Mouse (Mus musculus) kidney, postnatal 4 days (tissue): ENCODE data around the gene Adpgk.
"Not testable (repeated sequence)": the region's sequence is repeated elsewhere in the genome, so short reads cannot be mapped to it uniquely, and the experiment has no call there.

Experiments used
- DNase-seq, 2 experiments: peaks; one replicate each; pipeline ENCODE4 v3.0.0; 2021; ENCODE audit warnings: mixed read lengths in 2 of 2

Adpgk gene

DNA sequence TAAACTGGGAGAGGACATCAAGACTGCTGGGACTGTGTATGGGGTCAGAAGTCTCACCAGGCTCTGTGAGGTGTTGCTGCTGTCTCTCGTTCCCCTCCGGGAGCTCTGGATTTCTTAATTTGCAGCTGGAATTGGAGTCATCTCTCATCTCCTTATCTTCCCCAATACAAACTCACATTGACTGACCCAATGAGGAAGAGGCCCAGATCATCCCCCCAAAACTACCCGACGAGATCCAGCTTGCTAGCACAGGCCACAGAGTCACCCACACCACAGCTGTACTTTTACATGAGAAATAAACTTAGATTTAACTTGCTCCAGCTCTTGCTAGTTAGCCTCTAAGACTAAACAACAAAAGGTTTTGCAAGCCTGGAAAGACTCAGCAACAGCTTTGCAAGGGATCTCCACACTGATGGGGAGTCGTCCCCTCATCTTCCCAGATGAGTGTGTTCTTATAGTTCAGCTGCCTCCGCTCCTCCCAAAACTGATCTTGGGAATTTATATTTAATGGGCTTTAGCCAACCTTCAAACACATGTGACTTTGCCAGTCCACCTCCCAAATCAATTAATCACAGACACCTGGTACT lies 1.7 kb upstream of the Adpgk start:
- DNase-seq: no peak

DNA sequence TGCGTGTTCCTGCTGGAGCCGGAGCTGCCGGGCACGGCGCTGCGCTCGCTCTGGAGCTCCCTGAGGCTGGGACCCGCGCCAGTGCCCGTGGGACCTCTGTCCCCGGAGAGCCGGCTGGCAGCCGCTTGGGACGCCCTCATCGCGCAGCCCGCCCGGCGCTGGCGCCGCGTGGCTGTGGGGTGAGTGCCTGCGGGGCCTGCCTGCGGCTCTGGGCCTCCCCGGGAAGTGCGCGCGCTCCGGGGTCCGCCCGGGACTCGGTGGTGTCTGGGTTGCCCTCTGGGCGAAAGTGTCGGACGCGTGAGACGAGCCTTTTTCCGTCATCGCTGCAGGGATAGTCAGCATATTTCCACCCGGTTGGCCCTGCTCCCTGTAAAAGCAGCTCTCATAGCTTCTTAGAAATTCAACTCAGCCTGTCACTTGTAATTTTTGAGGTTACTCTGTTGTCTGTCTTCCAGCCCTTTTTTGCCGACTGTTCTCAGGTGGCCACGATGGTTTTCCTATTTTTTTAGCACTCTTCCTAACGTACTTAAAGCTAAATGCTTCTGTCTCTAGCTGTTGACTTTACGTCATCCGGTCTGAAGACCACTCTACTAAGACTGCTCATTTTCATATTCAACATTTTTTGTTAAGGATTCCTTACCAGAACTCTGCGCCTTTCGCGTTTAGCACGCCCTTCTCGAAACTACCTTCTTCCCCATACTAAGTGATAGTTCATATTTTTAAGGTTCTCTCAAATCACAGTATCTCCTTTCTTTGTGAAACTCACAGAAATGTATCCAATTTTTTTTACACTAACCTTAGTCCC lies 532 bp downstream of the Adpgk start:
- no peak for DNase-seq

- no peak for DNase-seq
These were observed 1.1 kb downstream of the Adpgk start for GRCm38 (mm10) chr9:59292493-59292875.

DNA sequence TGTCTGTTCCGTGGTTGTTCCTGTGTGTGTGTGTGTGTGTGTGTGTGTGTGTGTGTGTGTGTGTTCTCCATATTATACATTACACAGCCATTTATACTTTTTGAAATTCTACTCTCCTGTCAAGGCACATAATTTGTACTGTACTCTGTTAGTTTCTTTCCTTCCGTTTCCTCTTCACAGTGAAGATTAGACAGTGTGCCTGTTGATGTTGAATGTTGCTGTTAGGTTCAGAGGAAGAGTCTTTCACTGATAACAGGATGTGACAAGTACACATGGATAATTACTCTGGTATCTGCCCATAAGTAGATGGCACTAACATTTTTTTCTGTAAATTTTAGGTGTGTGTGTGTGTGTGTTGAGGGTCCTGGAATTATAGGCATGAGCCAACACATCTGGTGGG lies 5.1 kb downstream of the Adpgk start:
- DNase-seq: no peak

- no peak for DNase-seq
These were observed 16.5 kb downstream of the Adpgk start for GRCm38 (mm10) chr9:59307890-59308289.

GRCm38 (mm10) chr9:59310582-59311283 lies 19.4 kb downstream of the Adpgk start:
- DNase-seq: no peak

DNA sequence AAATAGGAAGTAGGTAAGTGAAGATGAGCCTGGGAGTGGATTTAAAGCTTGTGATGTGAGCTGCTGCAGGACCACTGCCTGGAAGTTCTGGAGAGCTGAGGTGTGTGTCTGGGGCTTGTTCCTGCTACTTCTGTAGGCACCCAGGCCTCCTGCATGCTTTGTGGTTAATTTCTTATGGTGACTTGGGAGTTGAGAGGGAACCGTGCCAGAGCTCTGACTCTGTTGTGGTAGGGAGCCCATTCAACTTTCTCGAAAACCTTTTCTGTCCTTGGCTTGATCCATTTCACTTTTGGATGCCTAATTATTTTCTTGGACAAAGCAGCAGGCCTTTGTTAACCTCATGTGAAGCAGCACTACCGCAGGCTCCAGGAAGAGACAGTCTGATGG lies 19.9 kb downstream of the Adpgk start:
- no peak for DNase-seq

- no peak for DNase-seq
These were observed 24.8 kb downstream of the Adpgk start for GRCm38 (mm10) chr9:59316206-59316605.

DNA sequence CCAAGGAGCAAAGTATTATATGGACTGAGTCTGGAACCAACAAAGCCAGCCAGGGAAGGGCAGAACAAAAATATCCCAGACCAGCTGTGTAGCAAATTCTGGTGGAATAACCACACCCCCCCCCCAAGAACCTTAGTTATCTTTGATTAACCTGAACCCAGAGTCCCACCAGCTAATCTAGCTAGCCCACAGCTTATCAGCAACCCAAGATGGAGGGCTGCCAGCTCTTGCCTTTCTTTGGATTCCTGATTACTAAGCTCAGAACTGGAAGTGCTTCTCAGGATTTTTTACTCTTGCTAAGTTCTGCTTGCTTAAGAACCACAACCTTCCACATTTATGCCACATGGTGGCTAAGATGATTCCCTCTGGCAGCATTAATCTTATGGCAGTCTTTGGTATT lies 33.0 kb downstream of the Adpgk start:
- DNase-seq: no peak

GRCm38 (mm10) chr9:59330055-59330454 lies 38.7 kb downstream of the Adpgk start:
- DNase-seq: no peak

- DNase-seq: no peak
These were observed 45.2 kb downstream of the Adpgk start for GRCm38 (mm10) chr9:59336539-59336938.

DNA sequence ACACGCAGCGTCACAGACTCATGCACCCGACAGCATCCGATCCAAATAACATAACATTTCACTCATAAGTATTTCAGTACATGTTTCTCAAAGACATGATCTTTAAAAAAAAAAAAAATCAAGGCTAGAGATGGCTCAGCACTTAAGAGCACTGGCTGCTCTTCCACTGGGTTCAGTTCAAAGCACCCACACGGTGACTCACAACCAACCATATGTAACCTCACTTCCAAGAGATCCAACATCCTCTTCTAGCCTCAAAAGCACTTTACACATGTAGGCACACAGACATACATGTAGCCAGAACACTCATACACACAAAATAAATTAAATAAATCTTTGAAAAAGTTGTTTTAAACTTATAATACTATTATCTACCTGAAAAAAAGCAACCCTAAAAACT lies 46.5 kb downstream of the Adpgk start:
- no peak for DNase-seq

GRCm38 (mm10) chr9:59338411-59338810 lies 47.1 kb downstream of the Adpgk start:
- no peak for DNase-seq

DNA sequence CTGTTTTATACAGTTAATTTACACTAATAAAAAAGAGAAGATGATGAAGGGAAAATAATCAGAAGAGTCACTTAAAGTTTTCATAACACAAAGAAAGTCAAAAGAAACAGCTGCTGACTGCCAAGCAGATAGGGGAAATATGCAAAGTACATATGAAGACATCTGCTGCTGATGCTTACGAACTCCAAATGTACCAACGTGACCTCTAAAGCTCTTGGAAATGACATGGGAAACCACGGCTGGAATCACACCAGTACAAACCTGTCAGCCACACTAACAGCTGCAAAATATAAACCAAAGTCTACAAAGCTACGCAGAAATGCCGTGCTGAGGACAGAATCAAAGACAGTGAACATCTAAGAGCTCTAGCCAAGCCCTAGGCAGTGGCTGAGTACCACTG lies 47.7 kb downstream of the Adpgk start:
- no peak for DNase-seq

DNA sequence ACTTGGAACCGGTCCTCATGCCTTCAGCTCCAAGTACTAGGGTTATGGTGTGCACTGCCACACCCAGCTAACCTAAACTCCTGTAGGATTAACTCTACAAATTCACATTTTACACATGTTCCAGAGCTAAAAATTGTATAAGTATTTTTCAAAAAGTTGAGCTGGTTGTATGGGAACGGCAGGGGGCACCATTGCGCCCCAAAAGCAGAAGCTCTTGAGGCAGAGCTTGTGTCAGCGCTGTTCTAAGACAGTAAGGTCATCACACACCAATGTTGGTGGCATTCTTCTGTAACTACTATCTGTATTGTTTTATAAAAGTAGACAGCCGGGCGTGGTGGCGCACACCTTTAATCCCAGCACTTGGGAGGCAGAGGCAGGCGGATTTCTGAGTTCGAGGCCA lies 48.6 kb downstream of the Adpgk start:
- DNase-seq: peak; percentile 20 to 32

DNA sequence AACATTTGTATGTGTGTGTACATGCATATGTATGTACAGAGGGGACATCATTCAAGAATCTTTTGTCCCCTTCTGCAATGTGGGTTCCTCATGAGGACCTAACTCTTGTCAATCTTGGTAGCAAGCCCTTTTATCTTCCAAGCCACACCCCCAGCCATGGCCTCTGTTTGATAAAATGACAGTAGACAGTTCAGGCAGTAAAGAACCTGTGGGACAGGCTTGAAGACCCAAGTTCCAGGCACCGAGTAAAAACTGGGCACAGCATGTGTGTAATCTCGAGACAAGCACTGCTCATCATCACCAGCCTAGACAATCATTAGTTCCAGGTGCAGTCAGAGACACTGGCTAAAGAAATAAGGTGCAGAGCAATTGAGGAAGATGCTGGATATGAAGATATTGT lies 54.8 kb downstream of the Adpgk start:
- DNase-seq: no peak

GRCm38 (mm10) chr9:59352586-59353252 lies 61.4 kb downstream of the Adpgk start:
- no peak for DNase-seq

- DNase-seq: peak; percentile 96
These were observed 61.9 kb downstream of the Adpgk start, which contains the start of gene Bbs4 for GRCm38 (mm10) chr9:59353253-59353639. TSS of gene Bbs4 (minus strand) at chr9:59353508.

DNA sequence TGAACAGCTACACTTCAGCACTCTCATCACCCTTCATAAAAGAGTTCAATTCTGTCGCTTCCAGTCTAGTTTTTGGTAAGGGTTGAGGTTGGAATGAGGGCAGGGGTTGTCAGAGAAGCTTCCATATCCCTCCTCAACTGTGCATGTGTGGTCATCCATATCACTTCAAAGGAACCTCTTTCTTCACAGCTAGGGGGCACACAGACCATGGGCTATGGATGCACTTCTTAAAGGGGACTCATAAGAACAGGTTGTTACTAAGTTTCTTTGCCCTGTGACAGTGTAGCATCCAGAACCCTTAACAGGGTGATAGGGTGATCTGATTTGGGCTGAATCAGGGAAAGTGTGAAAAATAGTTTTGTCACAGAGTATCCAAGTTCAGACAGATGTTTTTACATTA lies 66.7 kb downstream of the Adpgk start:
- DNase-seq: not testable (repeated sequence)

DNA sequence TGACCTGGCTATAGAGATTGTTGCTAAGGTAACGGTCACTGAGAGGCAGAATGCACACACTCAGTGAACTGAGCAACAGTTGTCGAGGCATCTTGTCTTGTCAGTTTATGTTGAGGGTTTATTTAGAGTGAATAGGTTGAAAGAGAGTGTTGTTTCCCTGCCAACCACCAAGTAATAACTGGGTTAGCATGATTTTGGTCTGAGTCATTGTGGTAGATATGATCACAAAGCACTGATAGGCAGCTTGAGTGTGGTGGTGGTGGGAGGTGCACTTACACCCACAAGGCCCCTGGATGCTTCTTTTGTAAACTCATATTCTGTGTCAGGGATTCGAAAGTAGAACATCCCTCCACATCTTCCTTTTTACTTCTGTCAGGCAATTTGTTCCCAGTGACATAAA lies 69.1 kb downstream of the Adpgk start:
- DNase-seq: not testable (repeated sequence)

DNA sequence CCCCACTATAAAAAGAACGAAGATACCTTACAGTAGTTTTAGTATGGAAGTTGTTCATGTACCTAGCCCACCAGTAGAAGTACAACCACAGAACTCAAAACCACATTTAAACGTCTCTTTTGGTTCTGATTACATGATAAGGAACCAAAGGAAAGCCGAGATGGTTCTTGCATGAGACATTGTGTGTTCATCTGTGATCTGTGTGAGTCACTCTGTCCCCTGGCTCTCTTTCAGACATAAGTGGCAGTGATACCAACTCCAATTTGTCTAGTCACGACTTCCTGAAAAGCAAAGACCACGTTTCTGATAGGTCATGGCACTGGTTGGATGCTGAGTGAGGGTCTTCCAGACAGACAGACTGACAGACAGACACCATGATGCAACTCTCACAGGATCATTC lies 77.9 kb downstream of the Adpgk start:
- no peak for DNase-seq

GRCm38 (mm10) chr9:59369646-59370045 lies 78.3 kb downstream of the Adpgk start:
- no peak for DNase-seq
